Mouse (Mus musculus) heart, postnatal 4 days (tissue): ENCODE measurements around the gene Ppt2. TPM values are rescaled to one million over a fixed set of nuclear protein-coding genes. Genes with fewer than 3 reads are reported as not detected.

ENCODE experiments used
- DNase-seq: peaks from one replicate; pipeline ENCODE4 v3.0.0; 2021
- total RNA-seq, 2 experiments: library from RNA; stranded (reverse); gene quantifications; 2 replicates each; pipeline ENCODE4 v1.2.3; 2021

The Ppt2 gene
- total RNA-seq, 2 experiments from 2014 or later = 37.8 to 41.8 TPM

GRCm38 (mm10) chr17:34586796-34587422 lies 41.4 kb downstream of the Ppt2 start:
- DNase-seq = peak; percentile 90

DNA sequence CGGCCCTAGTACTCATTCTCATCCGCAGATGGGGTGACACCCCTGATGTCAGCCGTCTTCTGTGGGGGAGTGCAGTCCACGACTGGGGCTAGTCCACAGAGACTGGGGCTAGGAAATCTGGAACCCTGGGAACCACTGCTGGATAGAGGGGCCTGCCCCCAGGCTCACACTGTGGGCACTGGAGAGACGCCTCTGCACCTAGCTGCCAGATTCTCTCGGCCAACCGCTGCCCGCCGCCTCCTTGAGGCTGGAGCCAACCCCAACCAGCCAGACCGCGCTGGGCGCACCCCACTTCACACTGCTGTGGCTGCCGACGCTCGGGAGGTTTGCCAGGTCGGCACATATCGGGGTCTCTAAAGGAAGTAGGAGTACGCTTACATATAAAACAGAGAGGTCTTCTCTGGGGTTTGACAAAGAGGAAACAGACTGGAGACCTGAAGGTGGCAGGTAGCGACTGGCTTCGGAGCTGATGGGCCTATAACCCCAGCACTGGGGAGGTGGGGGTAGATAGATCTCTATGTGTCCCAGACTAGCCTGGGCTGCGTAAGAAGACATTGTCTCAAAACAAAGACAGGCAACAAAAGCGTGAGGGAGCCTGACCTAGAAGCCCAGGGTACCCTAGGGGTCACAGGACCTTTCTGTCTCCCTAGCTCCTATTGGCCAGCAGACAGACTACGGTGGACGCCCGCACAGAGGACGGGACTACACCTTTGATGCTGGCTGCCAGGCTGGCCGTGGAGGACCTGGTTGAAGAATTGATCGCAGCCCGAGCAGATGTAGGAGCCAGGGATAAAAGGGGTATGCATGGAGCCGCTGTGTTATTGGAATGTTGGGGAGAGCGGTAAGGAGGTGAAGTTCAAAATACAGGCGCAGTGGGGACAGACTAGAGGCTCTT lies 42.2 kb downstream of the Ppt2 start:
- DNase-seq = no peak

GRCm38 (mm10) chr17:34585121-34585520 lies 43.2 kb downstream of the Ppt2 start:
- DNase-seq = no peak

DNA sequence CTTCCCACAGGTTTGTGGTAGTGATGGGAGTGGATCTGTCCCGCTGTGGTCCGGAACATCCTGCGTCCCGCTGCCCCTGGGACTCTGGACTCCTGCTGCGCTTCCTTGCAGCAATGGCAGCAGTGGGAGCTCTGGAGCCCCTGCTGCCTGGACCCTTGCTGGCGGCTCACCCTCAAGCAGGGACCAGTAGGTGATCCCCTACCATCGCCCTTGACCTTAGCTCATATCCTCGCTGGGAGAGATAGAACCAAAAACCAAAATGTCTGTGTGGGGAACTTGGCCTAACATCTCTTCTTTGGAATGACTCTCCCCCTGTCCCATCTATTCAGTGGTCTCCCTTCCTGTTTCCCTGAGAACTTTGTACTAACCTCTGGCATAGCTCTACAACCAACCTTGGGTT lies 44.5 kb downstream of the Ppt2 start:
- DNase-seq = no peak

DNA sequence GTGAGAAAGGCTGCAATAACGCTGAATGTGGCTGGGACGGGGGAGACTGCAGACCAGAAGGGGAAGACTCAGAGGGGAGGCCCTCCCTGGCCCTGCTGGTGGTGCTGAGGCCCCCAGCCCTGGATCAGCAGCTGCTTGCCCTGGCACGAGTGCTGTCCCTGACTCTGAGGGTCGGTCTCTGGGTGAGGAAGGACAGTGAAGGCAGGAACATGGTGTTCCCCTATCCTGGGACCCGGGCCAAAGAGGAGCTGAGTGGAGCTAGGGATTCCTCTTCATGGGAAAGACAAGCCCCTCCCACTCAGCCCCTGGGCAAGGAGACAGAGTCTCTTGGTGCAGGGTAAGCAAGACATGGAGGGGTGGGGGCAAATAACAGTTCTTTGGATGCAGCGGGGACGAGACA lies 44.9 kb downstream of the Ppt2 start:
- DNase-seq = no peak

- DNase-seq = no peak
Measured at GRCm38 (mm10) chr17:34582528-34582927, 45.8 kb downstream of the Ppt2 start.

GRCm38 (mm10) chr17:34578070-34578469 lies 50.2 kb downstream of the Ppt2 start:
- DNase-seq = no peak

DNA sequence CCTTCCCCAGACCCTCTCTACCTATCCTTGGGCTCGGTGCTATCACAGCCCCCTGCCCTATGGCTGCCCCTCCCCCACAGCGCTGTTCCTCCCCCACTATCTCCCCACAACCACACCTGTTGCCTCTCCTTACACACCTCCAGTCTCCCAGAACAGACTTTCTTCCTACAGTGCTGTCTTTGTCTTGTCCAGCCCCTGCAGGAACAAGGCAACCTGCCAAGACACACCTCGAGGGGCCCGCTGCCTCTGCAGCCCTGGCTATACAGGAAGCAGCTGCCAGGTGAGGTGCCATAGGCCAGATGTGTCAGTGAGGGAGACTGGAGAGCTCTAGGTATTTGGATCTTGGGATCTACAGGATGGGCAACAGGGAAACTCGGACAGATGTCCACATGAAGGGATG lies 51.7 kb downstream of the Ppt2 start:
- no peak for DNase-seq

GRCm38 (mm10) chr17:34572361-34572760 lies 55.9 kb downstream of the Ppt2 start:
- no peak for DNase-seq

- no peak for DNase-seq
Measured at GRCm38 (mm10) chr17:34571875-34572274, 56.4 kb downstream of the Ppt2 start.

DNA sequence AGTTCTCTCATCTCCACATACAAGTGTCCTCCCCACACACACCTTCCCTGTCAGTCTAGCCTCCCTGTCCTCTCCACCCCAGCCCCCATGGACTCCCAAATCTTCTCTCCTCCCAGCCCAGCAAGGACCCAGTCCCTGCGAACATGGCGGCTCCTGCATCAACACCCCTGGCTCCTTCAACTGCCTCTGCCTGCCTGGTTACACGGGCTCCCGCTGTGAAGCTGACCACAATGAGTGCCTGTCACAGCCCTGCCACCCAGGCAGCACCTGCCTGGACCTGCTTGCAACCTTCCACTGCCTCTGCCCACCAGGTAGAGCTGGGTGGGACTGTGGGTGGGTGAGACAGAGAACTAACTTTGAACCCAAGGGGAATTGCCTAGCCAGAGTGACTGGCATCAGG lies 58.4 kb downstream of the Ppt2 start:
- no peak for DNase-seq

GRCm38 (mm10) chr17:34568421-34568820 lies 59.9 kb downstream of the Ppt2 start:
- DNase-seq = no peak

- DNase-seq = no peak
Measured at GRCm38 (mm10) chr17:34567311-34567710, 61.0 kb downstream of the Ppt2 start.

Other genes starting within 250 kb of the Ppt2 start
- gene BC051142, start 229.7 kb downstream of the Ppt2 start, total RNA-seq = not detected
- not detected for gene Btnl4, start 151.2 kb downstream of the Ppt2 start, total RNA-seq
- gene Btnl6, start 111.2 kb downstream of the Ppt2 start, total RNA-seq = not detected
- gene Notch4, start 64.2 kb downstream of the Ppt2 start, total RNA-seq = 10 to 100 TPM; 29.2 to 39.3 TPM
- gene Gpsm3, start 38.7 kb downstream of the Ppt2 start, total RNA-seq = 1 to 10 TPM; 3.9 to 4.4 TPM
- gene Pbx2, start 37.2 kb downstream of the Ppt2 start, total RNA-seq = 10 to 100 TPM; 34.6 to 39.5 TPM
- 1 to 10 TPM; 1.6 TPM for gene Ager, start 30.6 kb downstream of the Ppt2 start, total RNA-seq
- 10 to 100 TPM; 40.6 to 40.8 TPM for gene Rnf5, start 24.8 kb downstream of the Ppt2 start, total RNA-seq
- 10 to 100 TPM; 59.3 to 62.4 TPM for gene Agpat1, start 24.2 kb downstream of the Ppt2 start, total RNA-seq
- gene Egfl8, start 12.5 kb downstream of the Ppt2 start, total RNA-seq = 1 to 10 TPM; 2.5 to 3.4 TPM
- under 1 TPM; 0.52 to 0.91 TPM for gene Prrt1, start 1.0 kb upstream of the Ppt2 start, total RNA-seq
- gene Fkbpl, start 16.3 kb upstream of the Ppt2 start, total RNA-seq = 1 to 10 TPM; 6.1 to 9.5 TPM
- 10 to 100 TPM; 22.3 to 24.4 TPM for gene Atf6b, start 18.6 kb upstream of the Ppt2 start, total RNA-seq
- 10 to 100 TPM; 47.1 to 54.2 TPM for gene Tnxb, start 42.0 kb upstream of the Ppt2 start, total RNA-seq
- gene C4b, start 115.4 kb upstream of the Ppt2 start, total RNA-seq = 1 to 10 TPM; 5.0 to 5.5 TPM
- not detected for gene Cyp21a1, start 176.1 kb upstream of the Ppt2 start, total RNA-seq
- 10 to 100 TPM; 13.6 to 16.2 TPM for gene Stk19, start 208.4 kb upstream of the Ppt2 start, total RNA-seq
- gene Dxo, start 208.5 kb upstream of the Ppt2 start, total RNA-seq = 10 to 100 TPM; 21.4 to 23.0 TPM
- 10 to 100 TPM; 27.4 to 27.9 TPM for gene Skiv2l, start 221.7 kb upstream of the Ppt2 start, total RNA-seq
- gene Nelfe, start 221.9 kb upstream of the Ppt2 start, total RNA-seq = 10 to 100 TPM; 30.4 to 34.2 TPM
- gene Cfb, start 234.0 kb upstream of the Ppt2 start, total RNA-seq = 1 to 10 TPM in 1 of 2 experiments, under 1 TPM in 1; 0.88 to 2.6 TPM